Mouse (Mus musculus): Measurements from ENCODE around the gene Samd1. TPM values are rescaled to one million over a fixed set of nuclear protein-coding genes. Genes with fewer than 3 reads are reported as not detected.
A peak's percentile ranks its signal among the peaks of the same experiment; 100 is the strongest.

The Samd1 gene
- total RNA-seq, 2 experiments from 2014 or later, result 28.4 to 32.3 TPM

GRCm38 (mm10) chr8:84042948-84043342 lies 45.5 kb downstream of the Samd1 start:
- intact Hi-C loops (cut with DNase I), result loop anchor here (5.0 kb wide), 1 partner anchor 64 kb away; no protein-coding TSS in a partner anchor
- peak; percentile 47 to 51 for DNase-seq

GRCm38 (mm10) chr8:84044103-84044502 lies 46.6 kb downstream of the Samd1 start:
- DNase-seq, result no peak
- intact Hi-C loops (cut with DNase I), result loop anchor here (5.0 kb wide), 1 partner anchor 63 kb away; no protein-coding TSS in a partner anchor

GRCm38 (mm10) chr8:84044900-84045299 lies 47.4 kb downstream of the Samd1 start, which contains the start of gene Rln3:
Gene Rln3 (minus strand): TSS chr8:84045000.
- no peak for DNase-seq
- intact Hi-C loops (cut with DNase I), result loop anchor here (5.0 kb wide), 1 partner anchor 62 kb away; no protein-coding TSS in a partner anchor

GRCm38 (mm10) chr8:84046505-84046904 lies 49.0 kb downstream of the Samd1 start:
- DNase-seq, result no peak
- intact Hi-C loops (cut with DNase I), result no loop called here

- no peak for DNase-seq
- intact Hi-C loops (cut with DNase I), result no loop called here
Measured at GRCm38 (mm10) chr8:84048171-84048570, 50.7 kb downstream of the Samd1 start.

Small RNAs within 50 kb of the gene (microRNA-seq; reads per million reads assigned to microRNA genes)
- gene Mir1199 (3.4 to 6.5 reads per million in 2 experiments), gene Mir8111 (6.0 to 6.2 reads per million in 2 experiments)

Other genes with a start within 250 kb of the Samd1 start
- 10 to 100 TPM; 21.1 to 21.6 TPM for gene Adgrl1, start 97.6 kb upstream of the Samd1 start, total RNA-seq (2021)
- under 1 TPM; 0.22 to 0.91 TPM for gene Gm10644, start 42.5 kb upstream of the Samd1 start, total RNA-seq (2021)
- gene Asf1b, start 42.2 kb upstream of the Samd1 start, total RNA-seq (2021), result 1 to 10 TPM; 2.8 to 4.4 TPM
- 100 to 1,000 TPM; 386 to 395 TPM for gene Prkaca, start 24.7 kb upstream of the Samd1 start, total RNA-seq (2021)
- under 1 TPM; 0.33 to 0.80 TPM for gene 1700067K01Rik, start 3.8 kb downstream of the Samd1 start, total RNA-seq (2021)
- 1 to 10 TPM; 1.8 to 2.3 TPM for gene 2210011C24Rik, start 14.5 kb downstream of the Samd1 start, total RNA-seq (2021)
- under 1 TPM; 0.26 to 0.27 TPM for gene Palm3, start 23.8 kb downstream of the Samd1 start, total RNA-seq (2021)
- 1 to 10 TPM; 4.2 to 5.8 TPM for gene Il27ra, start 44.9 kb downstream of the Samd1 start, total RNA-seq (2021)
- gene Rln3, start 47.3 kb downstream of the Samd1 start, total RNA-seq (2021), result not detected
- gene Gm10643, start 67.5 kb downstream of the Samd1 start, total RNA-seq (2021), result 1 to 10 TPM; 2.6 to 3.3 TPM
- 10 to 100 TPM; 12.2 to 12.7 TPM for gene Rfx1, start 69.2 kb downstream of the Samd1 start, total RNA-seq (2021)
- 1 to 10 TPM; 9.7 to 9.8 TPM for gene Dcaf15, start 107.1 kb downstream of the Samd1 start, total RNA-seq (2021)
- under 1 TPM in 1 of 2 experiments, not detected in 1; 0.12 TPM for gene Podnl1, start 128.3 kb downstream of the Samd1 start, total RNA-seq (2021)
- gene Cc2d1a, start 150.3 kb downstream of the Samd1 start, total RNA-seq (2021), result 10 to 100 TPM; 12.8 to 13.5 TPM
- under 1 TPM; 0.33 to 0.37 TPM for gene 4930432K21Rik, start 150.4 kb downstream of the Samd1 start, total RNA-seq (2021)
- 1 to 10 TPM; 1.8 to 2.0 TPM for gene Nanos3, start 187.5 kb downstream of the Samd1 start, total RNA-seq (2021)
- gene Zswim4, start 239.4 kb downstream of the Samd1 start, total RNA-seq (2021), result 10 to 100 TPM in 1 of 2 experiments, 1 to 10 TPM in 1; 9.1 to 10.1 TPM

All from heart, postnatal 14 days (tissue).